Mouse (Mus musculus) R1 (cell line): ENCODE results near the gene Gm10643.

Experiments used
- DNase-seq: peaks from one replicate; pipeline ENCODE4 v3.0.0-alpha.2; 2018; ENCODE audit warnings: low read depth, low spot score

The Gm10643 gene

DNA sequence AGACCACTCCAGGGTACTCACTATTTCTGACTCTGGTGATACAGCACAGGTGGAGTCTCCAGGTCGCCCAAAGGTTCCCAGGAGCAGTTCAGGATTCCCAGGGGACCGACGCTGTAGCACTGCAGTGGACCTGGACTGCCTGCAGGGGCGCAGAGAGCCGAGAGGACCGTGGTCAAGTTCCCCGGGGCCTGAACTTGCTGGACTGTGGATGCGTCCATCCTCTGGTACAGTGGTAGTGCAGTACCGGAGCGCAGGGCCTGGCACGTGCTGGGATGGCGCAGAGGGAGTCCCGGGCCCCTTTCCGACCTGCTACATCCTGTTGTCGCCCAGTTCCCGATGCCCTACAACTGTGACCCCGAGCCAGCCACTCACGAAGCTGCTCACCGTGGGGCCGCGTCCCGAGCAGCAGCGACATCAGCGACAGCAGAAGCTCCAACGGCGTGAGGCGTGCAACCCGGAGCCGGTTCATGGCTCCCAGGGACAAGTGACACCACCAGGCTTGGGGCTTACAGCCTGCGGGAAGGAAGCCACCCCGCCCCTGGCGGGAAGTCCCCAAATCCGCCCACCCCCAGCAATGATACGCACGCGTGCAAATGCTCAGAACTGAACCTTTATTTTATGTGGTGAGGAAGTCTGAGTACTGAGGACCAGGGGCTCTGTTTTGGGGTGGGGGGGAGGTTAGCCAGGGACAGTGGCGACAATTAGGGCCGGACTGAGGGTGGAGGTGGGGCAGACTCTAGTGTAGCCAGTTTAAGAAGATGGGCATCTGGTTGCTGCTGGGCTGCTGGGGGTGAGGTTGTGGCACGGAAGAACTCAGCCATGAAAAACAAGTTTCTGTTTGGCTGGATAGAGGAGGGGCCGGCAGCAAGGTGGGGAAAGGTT lies 22.6 kb downstream of the Gm10643 start, which contains the start of gene Il27ra:
Il27ra (minus strand) TSS at position 524 of the 882 bp plus-strand sequence.
- DNase-seq, result peak; percentile 57

DNA sequence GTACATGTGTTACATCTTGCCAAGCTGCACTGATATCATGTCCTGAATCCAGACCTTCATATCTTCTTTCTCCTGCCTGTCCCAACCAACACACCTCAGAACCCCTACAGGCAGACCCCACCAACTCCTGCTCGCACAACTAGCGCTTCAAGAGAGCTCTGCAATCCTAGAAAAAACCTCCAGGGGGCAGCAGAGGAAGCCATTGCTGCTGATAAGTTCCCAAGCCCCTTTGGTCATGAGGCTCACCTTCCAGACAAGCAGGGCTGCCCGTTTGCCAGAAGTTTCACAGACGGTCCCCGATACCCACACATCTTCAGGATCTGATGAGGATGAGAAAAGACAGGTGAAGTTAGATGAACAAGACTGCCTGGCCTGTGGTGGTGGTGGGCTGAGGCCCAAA lies 25.9 kb downstream of the Gm10643 start:
- peak; percentile 92 for DNase-seq

DNA sequence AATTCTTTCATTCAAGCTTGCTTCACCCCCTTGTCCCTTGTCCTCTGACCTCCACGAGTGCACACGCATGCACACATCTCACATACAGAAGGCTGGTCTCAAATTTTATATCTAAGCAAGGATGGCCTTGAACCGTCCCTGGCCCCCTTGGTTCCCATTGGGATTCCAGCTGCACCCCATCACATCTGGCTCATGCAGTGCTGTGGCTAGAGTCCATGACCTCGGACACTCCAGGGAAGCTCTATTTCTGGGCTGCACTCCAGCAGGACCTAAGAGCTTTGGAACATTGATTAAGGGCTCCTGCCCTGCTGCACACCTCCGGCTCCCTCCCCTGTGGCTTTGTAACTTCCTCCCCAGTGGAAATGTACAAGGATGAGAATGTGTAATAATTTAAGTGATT lies 26.9 kb downstream of the Gm10643 start:
- no peak for DNase-seq

DNA sequence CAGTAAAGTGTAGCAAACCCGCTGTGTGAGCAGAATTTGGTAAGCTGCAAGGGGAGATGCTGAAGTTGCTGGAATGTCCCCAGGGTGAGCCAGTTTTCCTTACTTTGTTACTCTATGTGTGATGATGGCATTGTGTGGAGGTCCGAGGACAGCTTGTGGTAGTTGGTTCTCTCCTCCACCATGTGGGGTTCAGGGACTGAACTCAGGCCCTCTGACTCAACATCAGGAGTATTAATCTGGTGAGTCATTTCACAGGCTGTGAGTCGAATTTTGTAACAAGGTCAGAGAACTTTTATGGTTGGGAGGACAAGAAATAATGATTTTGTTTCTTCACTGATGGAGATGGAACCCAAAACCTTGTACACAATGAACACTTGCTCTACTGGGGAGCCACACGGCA lies 32.2 kb downstream of the Gm10643 start:
- DNase-seq, result no peak

DNA sequence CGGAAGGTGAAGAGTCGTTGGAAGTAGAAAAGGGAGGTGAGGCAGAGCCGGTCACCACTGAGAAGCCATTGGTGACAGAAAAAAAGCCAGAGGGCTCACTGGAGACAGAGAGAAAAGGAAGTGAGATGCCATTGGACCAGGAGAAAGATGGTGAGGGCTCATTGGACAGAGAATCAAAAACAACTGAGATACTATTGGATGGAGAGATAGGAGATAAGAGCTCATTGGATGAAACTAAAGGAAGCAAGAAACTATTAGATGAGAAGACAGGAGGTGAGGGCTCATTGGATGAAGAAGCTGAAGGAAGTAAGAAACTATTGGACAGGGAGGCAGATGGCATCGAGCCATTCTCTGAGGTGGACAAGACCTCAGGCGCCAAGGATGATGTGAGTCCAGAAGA lies 35.7 kb downstream of the Gm10643 start:
- peak; percentile 86 for DNase-seq

DNA sequence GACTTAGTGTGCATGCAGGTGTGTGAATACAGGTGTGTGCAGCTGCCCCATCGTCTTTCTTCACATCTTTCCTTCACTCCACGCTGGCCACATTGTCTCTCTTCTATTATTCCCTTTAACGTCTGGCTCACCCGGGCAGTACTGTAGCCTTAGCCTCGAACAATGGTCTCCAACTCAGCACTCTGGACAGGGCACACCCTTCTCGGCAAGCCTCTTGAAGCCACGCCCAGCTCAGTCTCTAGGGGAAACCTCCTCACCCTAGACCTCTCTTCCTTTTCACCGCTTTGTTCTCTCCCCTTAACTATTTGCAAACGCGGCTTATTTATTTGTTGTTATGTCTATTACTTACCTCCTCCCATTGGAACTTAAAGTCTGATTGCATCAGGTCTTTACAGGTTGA lies 37.5 kb downstream of the Gm10643 start:
- peak; percentile 86 for DNase-seq

DNA sequence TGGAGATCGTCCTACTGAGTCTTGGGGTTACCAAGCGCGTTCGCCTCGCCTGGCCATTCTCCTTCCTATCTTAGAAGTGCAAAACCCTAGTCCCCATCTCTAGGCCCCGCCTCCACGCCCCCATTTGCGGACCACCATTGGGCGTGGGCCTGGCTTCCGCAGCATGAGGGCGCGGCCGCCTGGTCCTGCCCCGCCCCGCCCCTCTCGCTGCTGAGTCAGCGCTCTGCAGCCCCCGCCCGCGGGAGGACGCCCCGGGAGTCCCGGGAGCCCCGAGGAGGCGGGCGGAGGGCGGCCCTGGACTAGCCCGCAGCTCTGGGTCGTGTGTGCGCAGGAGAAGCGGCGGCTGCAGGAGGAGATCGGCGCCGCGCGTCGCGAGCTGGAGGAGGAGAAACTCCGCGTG lies 39.1 kb downstream of the Gm10643 start:
- DNase-seq, result peak; percentile 88

DNA sequence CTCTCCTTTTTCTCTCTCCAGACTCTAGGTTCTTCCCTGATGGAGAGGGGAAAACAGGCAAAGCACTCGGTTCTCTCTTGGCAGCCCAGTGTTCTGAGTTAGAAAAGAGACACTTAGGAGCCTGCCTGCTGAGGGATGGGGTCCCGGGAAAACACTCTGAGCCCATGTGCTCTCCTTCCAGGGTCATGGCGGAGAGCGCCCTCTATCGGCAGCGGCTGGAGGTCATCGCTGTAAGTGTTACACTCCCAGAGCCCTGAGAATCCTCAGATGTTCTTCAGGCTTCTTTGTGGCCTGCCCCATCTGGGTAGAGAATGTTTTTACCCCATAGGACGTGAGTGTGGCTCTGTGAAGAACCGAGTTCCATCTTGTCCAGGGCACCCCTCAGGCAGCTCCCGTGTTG lies 40.8 kb downstream of the Gm10643 start:
- DNase-seq, result peak; percentile 92

DNA sequence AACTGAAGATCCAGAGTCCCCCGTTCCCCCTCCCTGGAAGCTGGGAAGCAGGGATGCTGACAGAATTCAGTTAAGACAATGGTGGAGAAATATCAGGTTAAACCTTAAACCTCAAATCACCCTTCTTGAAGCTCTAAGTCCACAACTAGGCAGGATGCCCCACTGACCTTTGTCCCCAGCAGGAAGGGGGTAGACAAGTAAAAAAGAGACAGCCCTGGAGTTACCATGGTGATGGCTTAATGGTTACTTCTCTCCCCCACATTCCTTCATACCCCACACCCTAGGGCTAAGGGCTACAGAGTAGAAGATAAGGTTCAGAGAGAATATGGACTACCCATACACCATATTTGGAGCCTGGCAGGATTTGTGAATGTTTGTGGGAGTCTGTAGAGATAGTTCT lies 41.3 kb downstream of the Gm10643 start:
- peak; percentile 72 for DNase-seq

DNA sequence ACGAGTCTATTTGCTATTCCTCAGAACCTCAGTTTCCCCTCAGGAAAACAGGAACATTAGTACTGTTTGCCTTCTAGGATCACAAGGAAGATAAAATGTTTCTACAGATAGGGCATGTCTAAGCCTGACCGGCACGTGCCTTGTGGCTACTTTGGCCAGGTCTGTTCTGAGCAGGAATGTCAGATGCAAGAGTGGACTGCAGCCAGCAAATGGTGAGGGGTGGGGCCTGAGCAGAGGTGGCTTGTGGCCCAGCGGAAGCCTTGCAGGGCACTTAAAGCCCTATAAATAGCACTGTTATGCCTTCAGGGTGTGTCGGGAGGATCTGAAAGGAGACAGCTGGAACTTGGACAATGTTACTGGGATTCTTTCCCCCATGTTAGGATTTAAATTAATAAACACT lies 41.9 kb downstream of the Gm10643 start:
- peak; percentile 63 for DNase-seq

DNA sequence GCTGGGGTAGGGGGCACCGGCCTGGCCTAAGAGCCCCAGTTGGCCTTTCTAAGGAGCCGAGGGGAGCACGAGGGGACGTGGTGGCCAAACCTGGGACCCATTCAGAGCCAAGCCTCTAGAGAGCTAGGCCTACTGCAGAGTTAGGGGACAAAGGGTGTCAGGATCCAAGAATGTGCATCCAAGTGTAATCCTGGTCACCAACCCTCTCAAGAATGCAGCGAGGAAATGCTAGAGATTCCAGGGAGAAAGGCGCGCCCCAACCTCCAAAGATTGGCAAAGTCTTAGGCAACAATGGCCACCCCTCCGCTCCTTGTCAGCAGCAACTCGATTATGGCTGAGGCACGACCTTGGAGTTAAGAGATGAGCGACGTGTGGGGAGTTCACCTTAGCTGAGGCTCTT lies 43.4 kb downstream of the Gm10643 start:
- DNase-seq, result peak; percentile 97

DNA sequence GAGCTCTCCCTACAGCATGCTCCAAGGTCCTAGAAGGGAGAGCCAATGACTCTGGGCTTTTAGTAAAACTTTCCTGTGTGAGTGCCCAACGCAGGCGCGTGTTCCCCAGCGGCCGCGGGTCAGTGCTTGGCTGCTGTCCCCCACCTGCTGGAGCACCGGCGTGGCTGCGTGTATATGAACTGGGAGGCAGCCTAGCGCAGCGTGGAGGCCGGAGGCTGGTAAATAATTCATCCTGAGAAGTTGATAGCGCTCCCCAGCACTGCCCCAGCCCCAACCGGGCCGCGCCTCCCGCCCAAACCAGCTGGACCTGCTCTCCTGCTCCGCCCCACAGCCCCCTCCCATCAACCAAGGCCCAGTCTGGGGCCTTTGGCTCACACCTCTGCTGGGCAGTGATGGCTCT lies 43.8 kb downstream of the Gm10643 start, which contains the start of gene Palm3:
Palm3 (plus strand) TSS at position 376 of the 400 bp plus-strand sequence.
- DNase-seq, result peak; percentile 91

DNA sequence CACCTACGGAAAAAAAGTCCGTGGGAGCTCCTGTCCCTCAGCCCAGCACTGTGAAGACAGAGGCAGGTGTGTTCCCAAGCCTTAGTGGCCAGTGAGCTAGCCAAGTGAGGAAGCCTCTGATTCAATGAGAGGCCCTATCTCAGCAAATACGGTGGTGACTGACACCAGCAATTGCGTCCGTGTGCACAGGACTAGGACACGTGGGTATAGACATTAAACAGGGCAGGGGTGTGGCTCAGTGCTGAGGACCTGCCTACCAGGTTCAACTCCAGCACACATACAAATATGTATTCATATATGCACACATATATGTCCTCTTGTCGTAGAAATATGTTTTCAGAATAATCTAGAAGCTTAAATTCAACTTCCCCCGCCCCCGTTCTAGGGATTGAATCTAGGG lies 45.2 kb downstream of the Gm10643 start:
- DNase-seq, result no peak

DNA sequence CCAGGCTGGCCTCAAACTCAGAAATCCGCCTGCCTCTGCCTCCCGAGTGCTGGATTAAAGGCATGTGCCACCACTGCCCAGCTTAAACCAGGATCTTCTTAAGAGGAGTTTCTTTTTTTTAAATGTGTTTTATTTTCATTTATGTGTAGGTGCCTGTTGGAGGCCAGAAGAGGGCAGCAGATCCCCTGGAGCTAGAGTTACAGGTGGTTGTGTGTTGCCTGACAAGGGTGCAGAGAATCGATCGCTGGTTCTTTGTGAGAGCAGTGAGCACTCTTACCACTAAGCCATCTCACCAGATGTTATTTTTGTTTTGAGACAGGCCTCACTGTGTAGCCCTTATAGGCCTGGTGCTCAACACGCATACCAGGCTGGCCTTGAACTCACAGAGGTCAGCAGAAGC lies 49.1 kb downstream of the Gm10643 start:
- DNase-seq, result peak; percentile 59
